Mouse (Mus musculus): Measurements from ENCODE around the gene Lrrc38. TPM values are rescaled to one million over a fixed set of nuclear protein-coding genes. Genes with fewer than 3 reads are reported as not detected.

Lrrc38 gene
- polyA plus RNA-seq, 1 experiment from 2014 or later, result 0.38 TPM

- no peaks in the 10 kb centered on the region for H3K9me3 ChIP-seq (ENCODE audit: control insufficient read depth, low read length)
- H3K36me3 ChIP-seq (ENCODE audit: control insufficient read depth, insufficient read depth, low read length), result no peaks in the 10 kb centered on the region
- peak; percentile 37; the same call in 1 of the 2 replicates for ATAC-seq
- H3K9ac ChIP-seq (ENCODE audit: low read depth, low read length), result no peak overlapping the region
- no peak overlapping the region for H3K27ac ChIP-seq (ENCODE audit: low read depth, low read length)
- no peaks in the 10 kb centered on the region for H3K27me3 ChIP-seq (replicated peaks; ENCODE audit: control insufficient read depth, insufficient read depth, low read length)
- peak overlapping the region; percentile 24; the same call in 1 of the 2 replicates for H3K4me2 ChIP-seq (ENCODE audit: low read length)
- 19% methylated on average over 8 of the region's 11 CpGs for WGBS
- peaks cover 6% of the 10 kb centered on the region for H3K4me1 ChIP-seq (ENCODE audit: control insufficient read depth, insufficient read depth, low read depth, low read length)
- H3K4me3 ChIP-seq (ENCODE audit: low read length), result no peak overlapping the region
Measured at GRCm38 (mm10) chr4:143324176-143324924, 25.2 kb upstream of the Lrrc38 start.

GRCm38 (mm10) chr4:143324925-143325624, 24.5 kb upstream of the Lrrc38 start:
- Histone ChIP-seq H3K9me3 (ENCODE audit: control insufficient read depth, low read length) (no peaks in the 10 kb centered on the region), H3K4me2 (ENCODE audit: low read length) (peak overlapping the region; percentile 56), H3K36me3 (ENCODE audit: control insufficient read depth, insufficient read depth, low read length) (no peaks in the 10 kb centered on the region), H3K9ac (ENCODE audit: low read depth, low read length) (peak overlapping the region; percentile 32; the same call in 1 of the 2 replicates), H3K27me3 (replicated peaks; ENCODE audit: control insufficient read depth, insufficient read depth, low read length) (no peaks in the 10 kb centered on the region), H3K4me1 (ENCODE audit: control insufficient read depth, insufficient read depth, low read depth, low read length) (peaks cover 6% of the 10 kb centered on the region), H3K4me3 (ENCODE audit: low read length) (peak overlapping the region; percentile 23), H3K27ac (ENCODE audit: low read depth, low read length) (no peak overlapping the region)
- WGBS, result 16% methylated on average over 15 of the region's 15 CpGs
- peak; percentile 58 for ATAC-seq

- Histone ChIP-seq H3K27ac (ENCODE audit: low read depth, low read length) (no peak overlapping the region), H3K36me3 (ENCODE audit: control insufficient read depth, insufficient read depth, low read length) (no peaks in the 10 kb centered on the region), H3K9ac (ENCODE audit: low read depth, low read length) (0 out of 2 replicates have a peak overlapping the region, but pooled peaks have one; percentile 32), H3K4me2 (ENCODE audit: low read length) (peak overlapping the region; percentile 56), H3K9me3 (ENCODE audit: control insufficient read depth, low read length) (no peaks in the 10 kb centered on the region), H3K4me3 (ENCODE audit: low read length) (peak overlapping the region; percentile 23), H3K4me1 (ENCODE audit: control insufficient read depth, insufficient read depth, low read depth, low read length) (peaks cover 6% of the 10 kb centered on the region), H3K27me3 (replicated peaks; ENCODE audit: control insufficient read depth, insufficient read depth, low read length) (no peaks in the 10 kb centered on the region)
- ATAC-seq, result peak; percentile 41
- WGBS, result under 1% methylated on average over 10 of the region's 10 CpGs
Measured at GRCm38 (mm10) chr4:143325625-143325941, 24.0 kb upstream of the Lrrc38 start.

- no peak overlapping the region for H3K4me3 ChIP-seq (ENCODE audit: low read length)
- no peak for ATAC-seq
- no peaks in the 10 kb centered on the region for H3K9me3 ChIP-seq (ENCODE audit: control insufficient read depth, low read length)
- H3K4me1 ChIP-seq (ENCODE audit: control insufficient read depth, insufficient read depth, low read depth, low read length), result no peaks in the 10 kb centered on the region
- H3K36me3 ChIP-seq (ENCODE audit: control insufficient read depth, insufficient read depth, low read length), result no peaks in the 10 kb centered on the region
- H3K4me2 ChIP-seq (ENCODE audit: low read length), result no peak overlapping the region
- H3K27me3 ChIP-seq (replicated peaks; ENCODE audit: control insufficient read depth, insufficient read depth, low read length), result no peaks in the 10 kb centered on the region
- 33% methylated on average over 9 of the region's 9 CpGs for WGBS
- no peak overlapping the region for H3K9ac ChIP-seq (ENCODE audit: low read depth, low read length)
- H3K27ac ChIP-seq (ENCODE audit: low read depth, low read length), result no peak overlapping the region
Measured at GRCm38 (mm10) chr4:143330566-143330965, 19.0 kb upstream of the Lrrc38 start.

- Histone ChIP-seq H3K27me3 (replicated peaks; ENCODE audit: control insufficient read depth, insufficient read depth, low read length) (no peaks in the 10 kb centered on the region), H3K4me2 (ENCODE audit: low read length) (no peak overlapping the region), H3K9ac (ENCODE audit: low read depth, low read length) (no peak overlapping the region), H3K27ac (ENCODE audit: low read depth, low read length) (no peak overlapping the region), H3K4me1 (ENCODE audit: control insufficient read depth, insufficient read depth, low read depth, low read length) (no peaks in the 10 kb centered on the region), H3K36me3 (ENCODE audit: control insufficient read depth, insufficient read depth, low read length) (no peaks in the 10 kb centered on the region), H3K4me3 (ENCODE audit: low read length) (no peak overlapping the region), H3K9me3 (ENCODE audit: control insufficient read depth, low read length) (no peaks in the 10 kb centered on the region)
- no peak for ATAC-seq
- 88% methylated on average over 1 of the region's 1 CpGs for WGBS
Measured at GRCm38 (mm10) chr4:143331787-143332186, 17.8 kb upstream of the Lrrc38 start.

GRCm38 (mm10) chr4:143334145-143334544, 15.4 kb upstream of the Lrrc38 start:
- Histone ChIP-seq H3K27me3 (replicated peaks; ENCODE audit: control insufficient read depth, insufficient read depth, low read length) (no peaks in the 10 kb centered on the region), H3K4me2 (ENCODE audit: low read length) (no peak overlapping the region), H3K9me3 (ENCODE audit: control insufficient read depth, low read length) (no peaks in the 10 kb centered on the region), H3K4me3 (ENCODE audit: low read length) (no peak overlapping the region), H3K36me3 (ENCODE audit: control insufficient read depth, insufficient read depth, low read length) (no peaks in the 10 kb centered on the region), H3K9ac (ENCODE audit: low read depth, low read length) (no peak overlapping the region), H3K4me1 (ENCODE audit: control insufficient read depth, insufficient read depth, low read depth, low read length) (no peaks in the 10 kb centered on the region), H3K27ac (ENCODE audit: low read depth, low read length) (no peak overlapping the region)
- 56% methylated on average over 5 of the region's 5 CpGs for WGBS
- no peak for ATAC-seq

GRCm38 (mm10) chr4:143334995-143335394, 14.6 kb upstream of the Lrrc38 start:
- Histone ChIP-seq H3K4me2 (ENCODE audit: low read length) (no peak overlapping the region), H3K27me3 (replicated peaks; ENCODE audit: control insufficient read depth, insufficient read depth, low read length) (no peaks in the 10 kb centered on the region), H3K4me3 (ENCODE audit: low read length) (no peak overlapping the region), H3K36me3 (ENCODE audit: control insufficient read depth, insufficient read depth, low read length) (no peaks in the 10 kb centered on the region), H3K9me3 (ENCODE audit: control insufficient read depth, low read length) (no peaks in the 10 kb centered on the region), H3K9ac (ENCODE audit: low read depth, low read length) (no peak overlapping the region), H3K27ac (ENCODE audit: low read depth, low read length) (no peak overlapping the region), H3K4me1 (ENCODE audit: control insufficient read depth, insufficient read depth, low read depth, low read length) (no peaks in the 10 kb centered on the region)
- no peak for ATAC-seq
- WGBS, result 90% methylated on average over 17 of the region's 17 CpGs

- no peak for ATAC-seq
- 47% methylated on average over 2 of the region's 2 CpGs for WGBS
- Histone ChIP-seq H3K27me3 (replicated peaks; ENCODE audit: control insufficient read depth, insufficient read depth, low read length) (no peaks in the 10 kb centered on the region), H3K9me3 (ENCODE audit: control insufficient read depth, low read length) (no peaks in the 10 kb centered on the region), H3K4me1 (ENCODE audit: control insufficient read depth, insufficient read depth, low read depth, low read length) (no peaks in the 10 kb centered on the region), H3K4me3 (ENCODE audit: low read length) (no peak overlapping the region), H3K9ac (ENCODE audit: low read depth, low read length) (no peak overlapping the region), H3K27ac (ENCODE audit: low read depth, low read length) (no peak overlapping the region), H3K4me2 (ENCODE audit: low read length) (no peak overlapping the region), H3K36me3 (ENCODE audit: control insufficient read depth, insufficient read depth, low read length) (no peaks in the 10 kb centered on the region)
Measured at GRCm38 (mm10) chr4:143336096-143336495, 13.5 kb upstream of the Lrrc38 start.

- Histone ChIP-seq H3K4me3 (ENCODE audit: low read length) (no peak overlapping the region), H3K4me1 (ENCODE audit: control insufficient read depth, insufficient read depth, low read depth, low read length) (no peaks in the 10 kb centered on the region), H3K4me2 (ENCODE audit: low read length) (no peak overlapping the region), H3K27ac (ENCODE audit: low read depth, low read length) (no peak overlapping the region), H3K9ac (ENCODE audit: low read depth, low read length) (no peak overlapping the region), H3K9me3 (ENCODE audit: control insufficient read depth, low read length) (no peaks in the 10 kb centered on the region), H3K36me3 (ENCODE audit: control insufficient read depth, insufficient read depth, low read length) (no peaks in the 10 kb centered on the region), H3K27me3 (replicated peaks; ENCODE audit: control insufficient read depth, insufficient read depth, low read length) (no peaks in the 10 kb centered on the region)
- ATAC-seq, result no peak
- WGBS, result 74% methylated on average over 13 of the region's 13 CpGs
Measured at GRCm38 (mm10) chr4:143339808-143340207, 9.7 kb upstream of the Lrrc38 start.
